ENCODE assay signal across 8 mouse cellular contexts in the genomic region with DNA sequence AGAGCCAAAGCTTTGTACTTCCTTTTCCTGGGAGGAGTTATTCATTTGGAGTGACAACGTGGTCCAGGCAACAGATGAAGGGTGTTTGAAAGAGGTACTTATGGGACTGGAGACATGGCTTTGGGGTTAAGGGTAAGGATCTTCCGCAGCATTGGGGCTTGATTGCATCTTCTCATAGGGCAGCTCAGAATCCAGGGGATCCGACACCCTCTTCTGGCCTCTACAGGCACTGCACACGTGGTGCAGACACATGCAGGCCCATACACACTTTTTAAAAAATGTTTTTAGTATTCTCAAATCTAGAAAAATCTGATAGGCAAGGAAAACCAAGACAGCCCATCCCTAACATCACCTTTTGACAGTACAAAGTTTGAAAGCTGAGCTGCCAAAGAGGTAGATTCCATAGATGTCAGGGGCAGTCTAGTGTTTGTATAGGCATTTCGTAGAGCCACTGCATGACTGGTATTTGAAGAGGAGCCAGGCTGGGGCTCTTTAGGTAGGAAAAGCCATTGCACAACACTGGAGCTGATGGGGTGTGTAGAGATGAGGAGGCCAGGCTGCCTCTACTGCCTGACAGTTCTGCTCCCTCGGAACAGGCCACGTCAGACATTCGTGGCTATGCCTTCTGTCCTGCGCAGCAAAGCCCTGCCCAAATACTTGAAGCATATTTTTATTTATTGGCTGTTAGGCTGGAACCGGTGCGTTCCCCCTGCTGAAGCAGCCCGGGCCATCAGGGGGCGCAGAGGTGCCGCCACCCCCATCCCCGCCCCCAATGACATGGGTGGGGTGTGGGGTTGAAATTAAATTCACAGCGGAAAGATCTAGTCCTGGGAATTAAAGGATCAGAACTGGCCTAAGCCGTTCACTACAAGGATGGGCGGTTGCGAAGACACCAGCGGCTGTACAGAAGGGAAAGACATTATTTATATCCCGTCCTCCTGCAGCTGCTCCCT. TPM values are rescaled to one million over a fixed set of nuclear protein-coding genes. Genes with fewer than 3 reads are reported as not detected.
DNase-seq lines count a peak whose midpoint lies in the region; ATAC-seq and TF ChIP-seq lines count a peak whose summit lies in the region.

No protein-coding gene starts in this region.

- peaks cover 25% of the 10 kb centered on the region for H3K36me3 ChIP-seq in hindbrain, embryonic 13.5 days
- peaks cover 11% of the 10 kb centered on the region; the same call in 1 of the 2 replicates for H3K36me3 ChIP-seq in liver, postnatal 0 days (replicated peaks; ENCODE audit: insufficient read depth, low read length)
- peaks cover 5% of the 10 kb centered on the region; the same call in 1 of the 2 replicates for H3K36me3 ChIP-seq in stomach, embryonic 16.5 days (ENCODE audit: control insufficient read depth, insufficient read depth, low read length)

- peaks cover 68% of the 10 kb centered on the region for H3K27me3 ChIP-seq in hindbrain, embryonic 13.5 days
- peaks cover 48% of the 10 kb centered on the region for H3K27me3 ChIP-seq in liver, postnatal 0 days (ENCODE audit: insufficient read depth, low read length)
- peaks cover 11% of the 10 kb centered on the region; the same call in 1 of the 2 replicates for H3K27me3 ChIP-seq in stomach, embryonic 16.5 days (ENCODE audit: control insufficient read depth, insufficient read depth, low read length)

- peak overlapping the region; percentile 2; the same call in 1 of the 2 replicates for H3K9ac ChIP-seq in hindbrain, embryonic 13.5 days
- H3K9ac ChIP-seq in liver, postnatal 0 days (replicated peaks), result no peak overlapping the region
- no peak overlapping the region for H3K9ac ChIP-seq in stomach, embryonic 16.5 days (ENCODE audit: low read length)

- no peaks in the 10 kb centered on the region for H3K9me3 ChIP-seq in hindbrain, embryonic 13.5 days
- no peaks in the 10 kb centered on the region for H3K9me3 ChIP-seq in liver, postnatal 0 days (ENCODE audit: low read length)
- no peaks in the 10 kb centered on the region for H3K9me3 ChIP-seq in stomach, embryonic 16.5 days (replicated peaks; ENCODE audit: control insufficient read depth, low read length)

- H3K4me2 ChIP-seq in hindbrain, embryonic 13.5 days, result 0 out of 2 replicates have a peak overlapping the region, but pooled peaks have one; percentile 10
- peak overlapping the region; percentile 72 for H3K4me2 ChIP-seq in liver, postnatal 0 days (ENCODE audit: low read depth, low read length)
- H3K4me2 ChIP-seq in stomach, embryonic 16.5 days (ENCODE audit: low read depth, low read length), result peak overlapping the region; percentile 48; the same call in 1 of the 2 replicates

- peaks cover 37% of the 10 kb centered on the region for H3K4me1 ChIP-seq in hindbrain, embryonic 13.5 days (replicated peaks)
- H3K4me1 ChIP-seq in liver, postnatal 0 days (ENCODE audit: insufficient read depth), result peaks cover 19% of the 10 kb centered on the region
- H3K4me1 ChIP-seq in stomach, embryonic 16.5 days (ENCODE audit: control insufficient read depth, insufficient read depth, low read length), result peaks cover 29% of the 10 kb centered on the region

- intact Hi-C loops in heart, postnatal 25 days (cut with DNase I), result loop anchor here (2.0 to 5.0 kb wide), 4 partner anchors 18 to 91 kb away; a partner anchor contains a TSS

- H3K4me3 ChIP-seq in hindbrain, embryonic 13.5 days, result no peak overlapping the region
- peak overlapping the region; percentile 41; the same call in 1 of the 2 replicates for H3K4me3 ChIP-seq in liver, postnatal 0 days (ENCODE audit: low read depth, low read length)
- H3K4me3 ChIP-seq in stomach, embryonic 16.5 days (replicated peaks; ENCODE audit: low read length), result 0 out of 2 replicates have a peak overlapping the region, but pooled peaks have one; percentile 45

- TF ChIP-seq EP300 in liver, postnatal 0 days (IDR thresholded peaks at IDR 0.05; ENCODE audit: low read depth), result no peak

- peak; percentile 45 for TF ChIP-seq CTCF in liver, postnatal 0 days (IDR thresholded peaks at IDR 0.05; ENCODE audit: low read depth)

- peak; percentile 97 for DNase-seq in heart, adult 11 months
- DNase-seq in heart, postnatal 25 days (ENCODE audit: low spot score), result no peak
- DNase-seq in embryo, embryonic 11 days, result peak; percentile 26
- peak; percentile 35 for DNase-seq in liver, postnatal 0 days
- DNase-seq in layer of hippocampus, postnatal 10 days (ENCODE audit: low spot score in 2 of 2), result no peak
- no peak for DNase-seq in urinary bladder, postnatal 25 days (ENCODE audit: low spot score)

- H3K27ac ChIP-seq in hindbrain, embryonic 13.5 days, result no peak overlapping the region
- H3K27ac ChIP-seq in liver, postnatal 0 days (ENCODE audit: low read depth), result no peak overlapping the region
- H3K27ac ChIP-seq in stomach, embryonic 16.5 days (ENCODE audit: low read length), result no peak overlapping the region

- no peak for ATAC-seq in hindbrain, embryonic 13.5 days (ENCODE audit: low FRiP score)
- no peak for ATAC-seq in liver, postnatal 0 days
- no peak for ATAC-seq in stomach, embryonic 16.5 days (ENCODE audit: insufficient read depth, low FRiP score)

- WGBS in hindbrain, embryonic 13.5 days, result 23% methylated on average over 21 of the region's 21 CpGs
- WGBS in liver, postnatal 0 days (ENCODE audit: insufficient replicate concordance), result 23% methylated on average over 21 of the region's 21 CpGs
- whole genome bisulfite sequencing in stomach, embryonic 16.5 days, result 30% methylated on average over 21 of the region's 21 CpGs

RNA-seq across cellular contexts. Expression of a gene that starts 1.2 kb away (rescaled TPM):
- 10 to 100 TPM; 62.5 to 77.7 TPM for total RNA-seq in heart, postnatal 25 days (2021)
- 41.1 and 43.4 TPM in 2 replicates for polyA plus RNA-seq in hindbrain, embryonic 13.5 days (2015; fragmentation: Nextera tagmentation; extraction: Ambion mirVana)
- 16.2 and 18.2 TPM in 2 replicates for polyA plus RNA-seq in liver, postnatal 0 days (2015; fragmentation: Nextera tagmentation; extraction: Ambion mirVana)
- 58.2 and 58.6 TPM in 2 replicates for polyA plus RNA-seq in stomach, embryonic 16.5 days (2015; fragmentation: Nextera tagmentation; extraction: Ambion mirVana)
- total RNA-seq in layer of hippocampus, postnatal 10 days (2021), result 10 to 100 TPM; 30.3 to 31.5 TPM

RNA-seq across cellular contexts. Expression of a gene that starts 12.3 kb away (rescaled TPM):
- total RNA-seq in heart, postnatal 25 days (2021), result 1 to 10 TPM; 4.1 to 4.7 TPM
- 0.82 and 1.6 TPM in 2 replicates for polyA plus RNA-seq in hindbrain, embryonic 13.5 days (2015; fragmentation: Nextera tagmentation; extraction: Ambion mirVana)
- polyA plus RNA-seq in liver, postnatal 0 days (2015; fragmentation: Nextera tagmentation; extraction: Ambion mirVana), result 0.88 and 1.3 TPM in 2 replicates
- 96.0 and 120 TPM in 2 replicates for polyA plus RNA-seq in stomach, embryonic 16.5 days (2015; fragmentation: Nextera tagmentation; extraction: Ambion mirVana)
- 1 to 10 TPM; 2.4 to 4.8 TPM for total RNA-seq in layer of hippocampus, postnatal 10 days (2021)

RNA-seq across cellular contexts. Expression of a gene that starts 26.0 kb away (rescaled TPM):
- total RNA-seq in heart, postnatal 25 days (2021), result 1 to 10 TPM; 3.2 to 6.7 TPM
- polyA plus RNA-seq in hindbrain, embryonic 13.5 days (2015; fragmentation: Nextera tagmentation; extraction: Ambion mirVana), result 9.2 and 14.9 TPM in 2 replicates
- 7.4 and 9.3 TPM in 2 replicates for polyA plus RNA-seq in liver, postnatal 0 days (2015; fragmentation: Nextera tagmentation; extraction: Ambion mirVana)
- polyA plus RNA-seq in stomach, embryonic 16.5 days (2015; fragmentation: Nextera tagmentation; extraction: Ambion mirVana), result 4.4 and 4.5 TPM in 2 replicates
- total RNA-seq in layer of hippocampus, postnatal 10 days (2021), result 1,000 to 10,000 TPM; 1,430 to 1,457 TPM

RNA-seq across cellular contexts. Expression of a gene that starts 28.8 kb away (rescaled TPM):
- 1 to 10 TPM; 8.4 to 8.7 TPM for total RNA-seq in heart, postnatal 25 days (2021)
- 10.9 and 11.6 TPM in 2 replicates for polyA plus RNA-seq in hindbrain, embryonic 13.5 days (2015; fragmentation: Nextera tagmentation; extraction: Ambion mirVana)
- polyA plus RNA-seq in liver, postnatal 0 days (2015; fragmentation: Nextera tagmentation; extraction: Ambion mirVana), result 5.1 and 5.2 TPM in 2 replicates
- polyA plus RNA-seq in stomach, embryonic 16.5 days (2015; fragmentation: Nextera tagmentation; extraction: Ambion mirVana), result 11.9 and 13.3 TPM in 2 replicates
- total RNA-seq in layer of hippocampus, postnatal 10 days (2021), result 10 to 100 TPM; 10.9 to 12.0 TPM

RNA-seq across cellular contexts. Expression of a gene that starts 37.6 kb away (rescaled TPM):
- 1 to 10 TPM; 7.8 to 8.0 TPM for total RNA-seq in heart, postnatal 25 days (2021)
- 35.4 and 39.2 TPM in 2 replicates for polyA plus RNA-seq in hindbrain, embryonic 13.5 days (2015; fragmentation: Nextera tagmentation; extraction: Ambion mirVana)
- 3.0 and 3.3 TPM in 2 replicates for polyA plus RNA-seq in liver, postnatal 0 days (2015; fragmentation: Nextera tagmentation; extraction: Ambion mirVana)
- polyA plus RNA-seq in stomach, embryonic 16.5 days (2015; fragmentation: Nextera tagmentation; extraction: Ambion mirVana), result 15.3 and 16.1 TPM in 2 replicates
- 10 to 100 TPM; 24.5 to 29.1 TPM for total RNA-seq in layer of hippocampus, postnatal 10 days (2021)

Comparison
In these comparisons a context has a peak if more than half of its experiments do, and no peak if none do; other contexts are left out.
1. DNase-seq: peak in heart, adult 11 months (single experiment), embryo, embryonic 11 days (single experiment) and liver, postnatal 0 days (single experiment); none in heart, postnatal 25 days (single experiment), layer of hippocampus, postnatal 10 days (0 of 2) and urinary bladder, postnatal 25 days (single experiment).
2. H3K4me2 ChIP-seq: peak in every context shown above with its lines; median percentile 72 in liver, postnatal 0 days; 48 in stomach, embryonic 16.5 days; 10 in hindbrain, embryonic 13.5 days.
3. RNA of a gene that starts 12.3 kb away (polyA plus RNA-seq): 96.0 to 120 TPM in stomach, embryonic 16.5 days; 0.82 to 1.6 TPM in hindbrain, embryonic 13.5 days and 0.88 to 1.3 TPM in liver, postnatal 0 days; every median in the first group is over 10 times any median in the second.